Mouse (Mus musculus) thymus, postnatal 25 days (tissue): Measurements from ENCODE around the gene S1pr2.

Source experiments
- DNase-seq: peaks from one replicate; pipeline ENCODE4 v3.0.0; 2022

The S1pr2 gene

DNA sequence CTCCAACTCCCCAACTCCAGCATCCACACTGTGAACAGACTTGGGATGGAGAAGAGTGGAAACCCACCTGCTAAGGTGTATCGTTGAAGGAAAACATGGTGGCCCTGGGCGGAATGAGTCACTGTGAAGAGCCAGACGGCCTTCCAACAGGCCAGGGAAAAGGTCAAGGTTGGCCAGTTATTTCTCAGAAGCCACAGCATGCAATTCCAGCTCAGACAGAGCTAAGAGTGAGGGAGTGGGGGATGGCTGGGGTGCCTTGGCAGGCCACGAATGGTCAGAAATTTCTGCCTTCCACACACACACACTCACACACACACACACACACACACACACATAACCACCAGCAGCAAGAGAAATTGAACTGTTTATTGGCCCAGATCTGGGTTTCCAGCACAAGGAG, 11.0 kb downstream of the S1pr2 start:
- no peak for DNase-seq

DNA sequence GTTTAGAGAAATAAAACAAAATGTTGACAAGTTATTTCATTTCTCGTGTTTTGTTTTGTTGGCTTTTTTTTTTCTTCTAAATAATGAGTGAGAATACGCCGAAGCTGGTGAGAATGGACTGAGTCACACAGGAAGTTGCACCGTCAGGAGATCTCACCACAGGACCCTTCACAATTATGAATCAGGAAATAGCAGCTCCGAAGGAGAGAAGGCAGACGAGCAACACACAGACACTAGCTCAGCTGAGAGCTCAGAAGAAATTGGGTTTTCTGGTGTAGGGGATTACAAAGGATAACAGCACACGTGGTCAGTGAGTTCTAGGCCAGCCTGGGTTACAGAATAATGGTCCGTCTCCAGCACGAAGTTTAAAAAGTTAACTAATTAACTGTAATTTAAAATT, 15.0 kb downstream of the S1pr2 start:
- DNase-seq, result peak; percentile 22

DNA sequence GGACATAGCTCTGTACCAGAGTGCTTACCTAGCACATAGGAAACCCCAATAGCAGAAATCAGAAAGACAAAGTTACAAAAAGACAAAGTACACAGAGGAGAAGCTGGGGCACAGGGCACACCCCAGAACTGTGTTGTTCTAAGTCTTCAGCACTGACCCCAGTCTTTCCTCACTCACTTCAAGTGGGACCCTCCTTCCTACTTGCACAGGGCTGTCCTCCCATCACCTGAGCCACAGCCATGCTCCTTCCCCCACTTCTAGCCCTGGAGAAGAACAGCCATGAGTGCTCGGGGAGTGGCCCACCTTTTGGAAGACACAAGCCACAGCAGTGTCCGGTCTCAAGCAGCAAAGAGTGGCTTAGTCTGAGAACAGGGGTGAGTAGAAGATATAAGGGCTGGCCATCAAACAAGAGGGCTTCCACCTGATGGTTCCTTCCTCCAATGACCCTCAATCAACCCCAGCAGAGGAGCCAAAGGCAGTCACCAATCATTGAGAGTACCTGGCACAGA, 17.1 kb downstream of the S1pr2 start, which contains the start of gene Dnmt1:
TSS of gene Dnmt1 (minus strand) at position 459 of the 509 bp plus-strand sequence.
- no peak for DNase-seq

DNA sequence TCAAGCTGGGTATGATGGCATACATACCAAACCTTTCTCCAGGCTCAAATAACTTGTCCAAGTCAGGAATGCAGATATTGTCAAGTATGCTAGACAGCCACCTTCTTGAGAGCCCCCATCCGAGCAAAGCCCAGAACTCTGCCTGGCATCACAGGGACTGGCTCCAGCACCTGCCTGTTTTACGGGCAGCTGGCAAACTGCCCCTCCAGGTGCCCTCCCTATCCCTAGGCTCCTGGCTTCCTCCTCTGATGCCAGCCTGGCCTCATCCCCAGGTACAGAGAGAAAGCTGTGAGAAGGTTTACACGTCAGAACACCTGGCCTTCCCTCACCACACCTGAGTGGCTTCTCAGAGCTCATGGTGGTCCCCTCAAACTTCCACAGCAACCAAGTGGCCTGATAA, 19.6 kb downstream of the S1pr2 start:
- no peak for DNase-seq

DNA sequence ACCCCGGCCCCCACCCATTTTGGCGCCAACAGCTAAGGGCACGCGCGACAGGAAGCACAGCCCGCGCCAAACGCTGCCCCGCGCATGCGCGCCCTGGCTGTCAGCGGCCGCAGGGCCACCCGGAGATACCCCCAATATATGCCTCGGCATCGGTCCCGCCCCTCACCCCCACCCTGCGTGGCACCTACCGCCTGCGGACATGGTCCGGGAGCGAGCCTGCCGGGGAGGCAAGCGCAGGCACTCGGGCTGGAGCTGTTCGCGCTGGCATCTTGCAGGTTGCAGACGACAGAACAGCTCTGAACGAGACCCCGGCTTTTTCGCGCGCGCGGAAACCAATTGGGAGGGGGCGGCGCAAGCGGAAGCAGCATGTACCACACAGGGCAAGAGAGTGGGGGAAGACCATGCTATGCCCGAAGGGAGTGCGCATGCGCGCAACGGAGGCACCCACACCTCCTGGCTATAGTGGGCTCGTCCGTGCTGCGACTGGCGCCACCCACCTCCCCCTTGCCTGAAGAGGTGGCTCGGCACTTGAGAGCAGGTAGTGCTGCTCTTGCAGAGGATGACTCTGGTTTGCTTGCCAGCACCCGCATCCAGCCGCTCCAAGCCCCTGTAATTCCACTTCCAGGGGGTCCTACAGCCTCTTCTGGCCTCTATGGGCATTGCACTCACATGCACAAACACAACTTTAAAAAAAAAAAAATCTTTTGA, 23.9 kb downstream of the S1pr2 start:
- DNase-seq, result peak; percentile 98

DNA sequence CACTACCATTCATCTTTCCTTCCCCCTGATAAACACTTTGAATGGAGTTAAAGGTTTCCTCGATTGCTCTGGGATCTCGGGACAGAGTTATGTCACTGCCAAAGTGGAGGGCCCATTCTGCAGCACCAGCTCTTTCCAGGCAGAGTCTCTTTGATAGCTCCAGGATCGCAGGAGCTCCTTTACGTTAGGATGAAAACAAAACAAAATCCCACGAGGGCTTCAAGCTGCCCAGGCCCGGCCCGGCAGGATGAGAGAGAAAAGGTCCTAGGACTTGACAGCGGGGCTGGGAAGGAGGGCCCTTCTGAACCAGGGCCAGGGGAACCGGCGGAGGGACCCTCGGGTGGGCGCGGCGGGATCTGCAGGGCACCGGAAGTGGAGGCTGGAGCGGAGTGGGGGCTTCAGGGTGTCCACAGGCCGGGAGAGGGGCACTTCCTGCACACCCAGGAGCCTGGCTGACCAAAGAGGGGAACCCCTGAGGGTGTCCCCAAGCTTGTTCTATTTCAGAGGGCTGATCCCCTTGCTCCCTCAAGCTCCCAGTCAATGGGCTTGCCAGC, 24.5 kb downstream of the S1pr2 start:
- DNase-seq, result no peak

DNA sequence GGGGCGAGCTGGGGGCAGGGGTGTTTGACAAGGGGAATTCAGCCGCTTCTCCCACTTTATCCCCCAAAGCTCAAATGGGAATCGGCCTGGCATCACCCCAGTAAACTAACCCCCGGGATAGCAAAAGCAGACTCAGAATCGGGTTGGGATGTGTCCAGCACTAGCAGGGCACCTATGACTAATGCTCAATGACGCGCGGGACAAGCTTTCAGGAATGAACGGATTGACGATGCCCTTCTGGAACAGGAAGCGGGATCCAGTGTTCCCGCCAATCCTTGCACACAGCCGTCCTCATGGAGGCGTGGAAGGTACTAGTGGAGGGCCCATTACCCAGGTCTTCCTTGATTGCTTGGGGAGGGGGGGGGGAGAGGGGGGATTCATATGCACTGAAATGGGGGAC, 25.1 kb downstream of the S1pr2 start:
- no peak for DNase-seq

DNA sequence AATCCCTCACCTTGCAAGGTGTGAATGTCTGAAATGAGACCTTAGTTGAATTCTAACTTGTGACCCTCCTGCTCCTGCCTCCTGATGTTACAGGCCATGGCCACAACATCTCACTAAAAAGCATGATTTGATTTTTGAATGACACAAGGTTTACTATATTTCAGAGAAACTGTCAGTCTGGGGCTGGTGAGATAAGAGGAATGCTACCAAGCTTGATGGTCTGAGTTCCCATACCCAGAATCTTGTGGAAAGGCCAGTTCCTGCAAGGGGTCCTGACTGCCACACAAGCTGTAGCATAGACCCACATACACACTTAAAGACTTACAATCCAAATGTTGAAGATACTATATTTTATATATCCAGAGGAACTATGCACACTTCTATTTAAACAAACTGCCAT, 26.2 kb downstream of the S1pr2 start:
- DNase-seq, result no peak

DNA sequence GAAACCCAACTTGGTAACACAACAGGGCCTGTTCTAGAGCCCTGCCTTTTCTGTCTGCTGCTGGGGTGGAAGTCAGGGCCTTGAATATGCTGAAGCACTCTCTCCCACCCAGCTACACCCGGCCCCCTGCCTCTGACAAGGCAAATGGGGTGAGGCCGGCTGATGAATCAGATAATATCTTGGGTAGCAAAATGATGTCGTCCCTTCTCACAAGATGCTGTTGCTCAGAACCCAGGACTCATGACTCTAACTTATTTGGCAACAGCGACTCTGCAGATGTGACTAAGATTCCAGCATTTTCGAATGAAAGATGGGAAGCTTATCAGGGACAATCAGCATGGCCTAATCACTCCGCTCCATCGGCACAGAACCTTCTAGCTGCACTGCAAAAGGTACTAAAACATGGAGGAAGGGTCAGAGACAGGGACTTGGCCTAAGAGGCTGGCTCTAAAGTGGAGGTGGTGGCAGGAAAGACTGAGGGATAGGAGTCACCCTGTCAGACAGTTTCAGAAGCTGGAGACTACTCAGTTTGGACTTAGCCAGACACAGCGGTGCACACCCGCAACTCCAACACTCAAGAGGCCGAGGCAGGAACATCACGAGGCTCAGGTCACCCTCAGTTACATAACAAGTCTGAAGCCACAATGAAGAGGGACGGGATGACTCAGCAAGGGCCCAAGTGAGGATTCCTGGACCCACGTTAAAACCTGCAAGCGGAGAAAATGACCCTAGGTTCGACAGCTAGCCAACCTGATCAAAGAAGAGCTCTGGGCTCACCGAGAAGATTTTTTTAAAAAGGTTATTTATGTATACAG, 30.3 kb downstream of the S1pr2 start:
- DNase-seq, result no peak

DNA sequence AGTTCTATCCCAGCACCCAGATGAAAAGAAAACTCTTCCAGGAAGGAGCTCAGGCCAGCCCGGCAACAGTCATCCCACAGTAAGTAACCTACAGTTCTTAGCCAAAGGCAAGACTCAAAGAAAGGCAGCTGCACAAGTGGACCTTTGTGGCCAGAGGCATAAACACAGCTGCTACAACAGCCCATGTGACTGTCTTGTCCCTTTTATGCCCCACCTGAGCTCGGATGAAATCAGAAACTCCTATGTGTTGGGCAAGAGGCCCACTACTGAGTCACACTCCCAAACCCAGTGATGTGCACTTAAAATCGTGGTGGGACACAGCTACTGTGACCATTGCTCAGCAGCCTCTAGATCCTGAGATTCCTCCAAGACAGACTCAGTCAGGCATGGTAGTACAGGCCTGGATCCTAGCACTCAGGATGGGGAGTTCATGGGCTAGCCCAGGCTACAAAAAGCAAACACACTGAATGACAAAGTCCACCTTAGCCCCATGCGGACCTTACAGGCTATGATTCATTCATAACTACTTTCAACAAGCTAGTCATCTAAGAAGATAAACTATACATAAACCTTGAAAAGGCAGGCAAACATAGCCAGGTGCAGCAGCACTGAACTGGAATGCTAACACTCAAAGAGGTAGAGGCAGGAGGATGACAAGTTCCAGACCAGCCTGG, 31.7 kb downstream of the S1pr2 start:
- no peak for DNase-seq

DNA sequence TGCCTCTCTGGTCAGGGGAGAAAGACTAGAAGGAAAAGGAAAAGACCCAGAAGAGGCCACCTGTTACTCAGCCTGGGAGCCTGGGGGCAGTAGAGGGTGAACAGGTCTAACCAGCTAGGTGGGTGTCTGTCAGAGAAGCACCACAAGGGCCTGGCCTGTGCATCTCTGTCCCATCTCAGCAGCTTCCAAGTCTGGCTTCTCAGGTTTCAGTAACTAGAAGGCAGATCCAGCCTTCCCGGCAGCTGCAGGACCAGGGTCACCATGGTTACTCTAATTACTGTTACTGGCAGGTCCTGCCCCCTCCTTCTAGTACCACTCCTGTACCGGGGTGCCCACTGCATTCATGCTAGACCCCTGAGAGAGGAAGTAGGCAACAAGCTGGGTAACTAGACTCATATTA, 32.7 kb downstream of the S1pr2 start:
- DNase-seq, result no peak

DNA sequence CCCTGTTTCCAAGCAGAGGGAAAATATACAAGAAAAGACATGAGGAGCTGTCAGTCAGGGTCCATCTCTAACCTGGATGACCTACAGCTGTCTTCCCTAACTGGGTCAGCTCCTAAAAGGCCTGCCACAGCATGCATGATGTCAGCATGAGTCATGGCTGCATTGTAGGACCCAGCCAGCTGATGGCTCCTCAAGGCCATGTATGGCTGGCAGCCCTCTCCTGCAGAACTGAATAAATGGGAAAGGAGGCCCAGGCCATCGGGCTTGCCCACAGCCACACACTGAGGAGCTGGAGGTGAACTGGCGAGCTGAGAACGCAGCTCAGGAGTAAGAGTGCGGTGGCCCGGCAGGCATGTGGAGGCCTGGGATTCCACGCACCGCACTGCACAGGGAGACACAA, 33.2 kb downstream of the S1pr2 start:
- no peak for DNase-seq

DNA sequence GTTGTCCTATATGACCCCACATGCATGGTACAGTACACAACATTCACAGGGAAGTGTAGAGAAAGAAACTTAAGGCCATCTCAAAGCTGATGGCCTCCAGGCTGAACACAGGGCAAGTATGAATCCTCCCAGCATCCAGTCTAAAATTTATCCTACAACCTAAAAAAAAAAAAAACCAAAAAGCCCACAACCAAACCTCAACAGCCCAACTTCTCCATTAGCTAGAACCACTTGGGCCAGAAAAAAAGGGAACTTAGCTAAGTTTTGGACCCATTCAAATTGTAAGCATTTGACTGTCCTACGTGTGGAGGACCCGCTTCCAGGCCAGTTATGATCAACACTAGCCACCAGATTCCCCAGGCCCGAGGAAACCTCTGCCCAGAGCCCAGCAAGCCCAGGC, 53.3 kb downstream of the S1pr2 start:
- no peak for DNase-seq

DNA sequence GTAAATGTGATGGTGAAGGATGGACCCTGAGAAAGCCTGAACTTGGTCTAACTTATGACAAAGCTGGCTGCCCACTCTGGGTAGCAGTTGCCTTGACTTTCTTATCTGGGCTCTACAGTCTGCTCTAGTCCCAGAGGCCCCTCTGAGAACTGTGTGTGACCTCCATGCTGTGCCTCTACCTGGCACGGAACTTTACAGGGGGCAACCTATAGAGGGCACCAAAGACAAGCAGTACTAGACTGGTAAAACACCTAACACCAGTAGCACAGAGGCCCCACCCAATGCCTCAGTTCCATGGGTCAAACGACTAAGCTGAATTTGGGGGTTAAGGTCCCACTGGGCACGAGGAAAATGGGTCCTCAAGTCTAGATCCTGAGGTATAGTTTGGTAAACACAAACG, 60.4 kb downstream of the S1pr2 start:
- DNase-seq, result peak; percentile 65
